Mouse (Mus musculus): ENCODE data around the gene Gtf2a2. TPM values are rescaled to one million over a fixed set of nuclear protein-coding genes. Genes with fewer than 3 reads are reported as not detected.

Gtf2a2 gene
- 10 to 100 TPM; 63.3 to 65.0 TPM for total RNA-seq (2021)
- long read RNA-seq, experiment 1, transcript Gtf2a2-202 (5 exons, 893 nt) = major isoform, 9 of 12 reads
- long read RNA-seq, experiment 1, partial matches to known transcripts = 0 of 12 reads
- long read RNA-seq, experiment 1, other reads (novel, unspliced or antisense) = 2 of 12 reads
- long read RNA-seq, experiment 2, transcript Gtf2a2-202 (5 exons, 893 nt) = major isoform, 34 of 49 reads
- long read RNA-seq, experiment 2, transcript Gtf2a2-204 (4 exons, 622 nt) = minor isoform, 8 of 49 reads
- long read RNA-seq, experiment 2, partial matches to known transcripts = 0 of 49 reads
- long read RNA-seq, experiment 2, other reads (novel, unspliced or antisense) = 7 of 49 reads

DNA sequence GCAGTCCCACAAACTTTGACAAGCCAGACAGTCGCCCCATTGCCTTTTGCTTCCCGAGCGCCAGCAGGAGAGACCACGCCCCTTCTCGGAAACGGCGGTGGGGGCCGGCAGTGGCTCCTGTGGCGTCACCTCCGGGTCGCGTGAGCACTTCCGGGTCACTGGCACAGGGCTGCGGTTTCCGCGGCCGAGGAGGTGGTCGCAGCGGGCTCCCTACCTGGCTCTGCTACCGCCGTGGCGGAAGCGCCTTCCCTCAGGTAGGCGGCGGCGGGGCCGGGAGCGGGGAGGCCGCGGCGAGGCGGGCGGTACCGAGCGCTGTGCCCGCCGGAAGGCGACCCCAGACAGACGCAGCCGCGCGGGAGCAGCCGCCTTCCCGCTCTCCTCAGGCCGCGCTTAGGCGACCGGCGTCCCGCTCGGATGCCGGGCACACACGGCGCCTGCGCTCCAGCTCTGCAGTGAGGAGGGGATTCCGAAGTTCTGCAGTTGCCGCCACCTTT is at the start of gene Gtf2a2:
Gtf2a2 (plus strand) TSS at position 143 of the 494 bp plus-strand sequence.
- DNase-seq (ENCODE audit: low spot score in 2 of 2) = peak; percentile 91 to 92

DNA sequence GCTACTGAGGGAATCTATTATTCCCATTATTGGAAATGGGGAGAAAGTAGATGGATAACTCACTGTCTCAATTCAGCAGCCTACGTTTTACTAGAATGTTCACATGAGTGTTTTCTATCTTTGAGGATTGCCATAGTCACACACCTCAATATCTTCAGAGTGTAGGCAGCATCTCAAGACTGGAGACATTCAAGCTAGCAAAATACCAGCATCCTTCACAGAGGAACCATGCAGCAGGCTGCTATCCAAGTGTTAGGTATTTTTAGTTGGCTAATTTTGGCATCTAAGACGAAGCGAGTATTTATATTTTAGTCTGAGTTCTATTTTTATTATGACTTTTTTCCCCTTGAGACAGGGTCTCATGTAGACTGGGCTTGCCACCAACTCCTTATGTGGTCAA is 48.0 kb upstream of the Gtf2a2 start:
- DNase-seq (ENCODE audit: low spot score in 2 of 2) = no peak

- no peak for DNase-seq (ENCODE audit: low spot score in 2 of 2)
These were observed 26.8 kb upstream of the Gtf2a2 start for GRCm38 (mm10) chr9:69985526-69985925.

DNA sequence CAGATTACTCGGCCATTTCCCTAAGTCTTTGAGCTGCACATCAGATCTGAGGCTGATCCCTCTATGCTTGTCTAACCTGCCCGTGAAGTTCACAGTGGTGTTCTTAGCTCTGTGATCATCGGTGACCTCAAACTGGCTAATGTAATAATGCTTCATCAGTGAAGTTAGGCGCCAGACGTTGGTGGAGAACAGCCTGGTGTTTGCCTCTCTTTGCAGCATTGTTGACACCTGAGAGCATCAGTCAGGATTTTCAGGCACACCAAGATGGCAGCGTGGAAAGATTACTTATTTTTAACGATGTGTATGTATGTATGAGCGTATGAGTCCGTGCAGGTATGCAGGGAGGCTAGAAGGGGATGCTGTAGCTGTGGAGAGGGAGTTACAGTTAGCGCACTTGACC is 26.3 kb upstream of the Gtf2a2 start:
- no peak for DNase-seq (ENCODE audit: low spot score in 2 of 2)

DNA sequence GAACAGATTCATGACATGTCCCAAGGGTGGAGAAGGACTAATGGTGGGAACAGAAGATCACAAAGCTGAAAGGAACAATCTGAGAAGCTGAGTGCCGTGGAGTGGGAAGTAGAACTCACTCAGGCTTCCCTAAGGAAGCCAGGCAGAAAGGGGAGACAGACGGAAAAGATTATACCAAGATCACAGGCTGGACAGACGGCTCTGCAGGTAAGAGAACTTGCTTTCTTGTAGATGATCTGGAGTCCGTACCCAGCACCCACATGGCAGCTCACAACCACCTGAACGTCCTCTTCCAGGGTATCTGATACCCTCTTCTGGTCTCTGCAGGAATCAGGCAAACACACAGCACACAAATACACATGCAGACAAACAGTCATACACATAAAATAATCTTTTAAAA is 25.8 kb upstream of the Gtf2a2 start:
- DNase-seq (ENCODE audit: low spot score in 2 of 2) = no peak

GRCm38 (mm10) chr9:69987579-69987978 is 24.8 kb upstream of the Gtf2a2 start:
- DNase-seq (ENCODE audit: low spot score in 2 of 2) = peak; percentile 66 to 75

DNA sequence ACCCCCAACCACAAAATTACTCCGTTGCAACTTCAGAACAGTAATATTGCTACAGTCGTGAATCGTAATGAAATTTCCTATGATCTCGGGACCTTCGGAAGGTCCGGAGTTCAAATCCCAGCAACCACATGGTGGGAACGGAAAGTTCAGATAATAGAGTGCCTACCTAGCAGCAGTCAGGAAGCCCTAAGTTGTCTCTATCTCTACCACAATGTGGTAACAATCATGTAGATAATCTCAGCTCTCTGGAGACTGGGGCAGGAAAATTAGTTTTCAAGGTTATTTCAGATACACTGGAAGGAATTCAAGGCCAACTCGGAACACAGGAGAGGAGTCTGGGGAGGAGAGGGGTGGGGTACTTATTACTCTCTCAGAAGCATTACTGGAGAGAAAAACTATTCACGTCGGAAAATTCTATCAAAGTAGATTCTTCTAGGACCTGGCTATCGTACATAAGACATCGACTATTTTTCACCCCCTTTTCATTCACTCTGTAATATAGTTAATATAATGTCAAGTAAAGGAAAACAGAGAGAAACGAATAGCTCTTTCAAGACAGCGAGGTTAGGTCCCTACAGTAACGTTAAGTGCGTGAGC is 23.5 kb upstream of the Gtf2a2 start:
- no peak for DNase-seq (ENCODE audit: low spot score in 2 of 2)

GRCm38 (mm10) chr9:69989303-69990121 is 22.8 kb upstream of the Gtf2a2 start, which contains the start of gene Bnip2:
Gene Bnip2 (plus strand): TSS chr9:69989466.
- peak; percentile 88 to 94 for DNase-seq (ENCODE audit: low spot score in 2 of 2)

DNA sequence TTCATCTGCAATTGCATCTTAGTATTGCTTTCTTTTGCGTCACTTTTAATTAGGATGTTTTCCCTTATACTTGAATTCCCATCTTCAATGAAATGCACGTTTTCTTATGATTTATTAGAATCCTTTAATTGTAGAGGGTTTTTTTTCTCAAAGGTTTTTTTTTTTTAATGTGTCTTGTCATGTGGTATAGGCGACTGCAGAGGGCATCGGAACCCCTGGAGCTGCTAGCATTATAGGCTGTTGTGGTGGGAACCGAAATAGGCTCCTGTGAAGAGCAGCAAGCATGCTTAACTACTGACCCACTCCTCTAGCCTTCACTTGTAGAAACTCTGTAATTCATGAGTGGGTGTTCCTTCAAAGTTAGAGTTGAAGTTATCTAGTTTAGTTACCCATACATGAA is 22.0 kb upstream of the Gtf2a2 start:
- DNase-seq (ENCODE audit: low spot score in 2 of 2) = no peak

- DNase-seq (ENCODE audit: low spot score in 2 of 2) = no peak
These were observed 19.5 kb upstream of the Gtf2a2 start for GRCm38 (mm10) chr9:69992841-69993277.

DNA sequence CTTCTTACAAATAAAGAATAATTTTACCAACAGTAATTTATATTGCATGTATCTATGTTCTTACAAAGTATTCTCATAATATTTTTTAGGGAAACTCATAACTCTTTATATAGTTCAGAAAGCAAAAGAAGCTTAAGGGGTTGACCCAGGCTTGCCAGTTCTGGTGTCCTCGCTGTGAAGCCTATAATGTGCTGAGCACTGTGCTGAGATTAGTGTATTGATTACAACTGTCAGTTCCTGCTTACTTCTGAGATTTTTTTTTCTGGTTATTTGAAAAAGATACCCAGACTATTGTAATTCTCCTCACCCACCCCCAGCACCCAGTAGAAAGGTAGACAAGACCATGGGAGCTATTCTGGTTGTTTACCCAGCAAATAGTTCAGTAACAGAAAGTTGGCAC is 18.9 kb upstream of the Gtf2a2 start:
- no peak for DNase-seq (ENCODE audit: low spot score in 2 of 2)

DNA sequence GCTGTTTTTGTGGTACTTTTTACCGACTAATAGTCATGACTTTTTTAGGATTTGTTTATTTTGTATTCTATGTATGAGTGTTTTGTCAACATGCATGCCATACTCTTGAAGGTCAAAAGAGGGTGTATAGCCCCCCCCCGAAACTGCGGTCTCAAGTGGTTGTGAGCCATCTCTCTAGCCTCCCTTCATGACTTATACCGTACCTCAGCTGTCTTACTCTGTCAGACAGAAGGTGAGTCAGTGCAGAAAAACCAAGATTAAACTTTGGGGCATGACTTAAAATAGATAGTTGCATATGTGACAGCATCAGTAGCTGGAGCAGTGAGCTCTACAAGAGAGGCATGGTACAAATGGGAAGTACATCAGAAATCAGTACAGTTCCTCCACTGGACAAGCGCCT is 17.8 kb upstream of the Gtf2a2 start:
- DNase-seq (ENCODE audit: low spot score in 2 of 2) = no peak

DNA sequence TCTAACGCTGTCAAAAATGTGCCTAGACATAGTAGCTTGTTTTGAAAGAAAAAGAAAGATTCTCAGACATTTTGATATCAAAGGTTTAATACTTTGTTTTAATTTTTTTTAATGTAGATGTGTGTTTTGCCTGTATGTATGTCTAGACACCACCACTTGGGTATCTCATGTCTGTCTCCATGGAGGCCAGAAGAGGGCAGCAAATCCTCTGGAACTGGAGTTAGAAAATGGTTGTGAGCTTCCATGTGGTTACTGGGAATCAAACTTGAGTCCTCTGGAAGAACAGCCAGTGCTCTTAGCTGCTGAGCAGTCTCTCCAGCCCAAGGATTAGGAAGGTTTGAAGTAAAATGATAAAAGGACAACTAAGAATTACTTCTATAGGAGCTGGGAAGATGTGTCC is 13.0 kb upstream of the Gtf2a2 start:
- DNase-seq (ENCODE audit: low spot score in 2 of 2) = no peak

GRCm38 (mm10) chr9:70003516-70003915 is 8.8 kb upstream of the Gtf2a2 start:
- DNase-seq (ENCODE audit: low spot score in 2 of 2) = no peak

DNA sequence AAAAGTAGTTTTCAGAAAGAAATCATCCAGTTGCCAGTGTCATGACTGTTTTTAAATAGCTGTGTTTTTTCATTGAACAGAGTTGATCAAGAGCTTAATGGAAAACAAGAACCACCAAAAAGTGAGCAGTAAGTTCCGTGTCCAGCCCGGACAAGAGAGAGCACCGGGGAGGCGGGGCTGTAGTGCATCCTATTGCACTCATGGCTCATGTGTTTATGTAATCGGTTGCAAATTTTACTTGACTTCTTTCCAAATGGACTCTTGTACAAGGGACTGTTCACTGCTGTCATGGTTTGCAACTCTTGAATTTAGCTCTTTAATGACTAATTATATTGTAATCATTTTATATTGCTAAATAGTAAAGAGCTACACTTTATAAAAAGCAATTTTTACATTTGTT is 5.4 kb upstream of the Gtf2a2 start:
- no peak for DNase-seq (ENCODE audit: low spot score in 2 of 2)

DNA sequence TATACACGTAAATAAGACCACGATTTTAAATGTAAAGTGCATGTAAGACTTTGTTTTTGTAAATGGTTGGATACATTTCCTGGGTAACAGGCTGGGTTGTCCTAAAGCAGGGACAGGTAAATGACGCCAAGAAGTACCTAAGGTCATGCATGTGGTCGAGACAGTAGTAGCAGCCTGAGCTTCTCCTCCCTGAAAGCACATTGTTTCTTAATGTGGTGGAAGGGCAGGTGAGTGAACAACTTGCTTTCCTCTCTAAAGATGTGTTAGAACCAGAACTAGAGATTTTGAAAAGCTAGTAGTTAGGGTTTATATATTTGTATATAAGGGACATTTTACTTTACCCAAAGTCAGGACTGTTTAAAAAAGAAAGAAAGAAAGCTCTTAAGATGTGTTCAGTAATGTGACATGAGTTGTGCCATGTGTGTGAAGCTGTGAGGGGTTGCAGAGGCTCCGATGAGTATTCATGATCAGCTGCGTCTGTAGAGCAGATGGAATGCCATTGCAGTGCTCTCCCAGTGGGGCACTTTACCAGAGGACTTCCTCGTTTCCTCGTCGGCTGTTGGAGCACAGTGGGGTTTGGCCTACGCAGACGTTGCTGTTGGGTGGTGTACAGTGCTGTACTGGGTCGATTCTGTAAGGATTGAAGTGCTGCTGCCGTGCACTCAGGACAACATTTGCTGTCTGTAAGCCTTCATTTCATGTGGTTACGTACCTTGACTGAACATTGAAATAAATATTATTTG is 4.7 kb upstream of the Gtf2a2 start:
- DNase-seq (ENCODE audit: low spot score in 2 of 2) = no peak

GRCm38 (mm10) chr9:70009754-70010304 is 2.5 kb upstream of the Gtf2a2 start:
- DNase-seq (ENCODE audit: low spot score in 2 of 2) = no peak

- no peak for DNase-seq (ENCODE audit: low spot score in 2 of 2)
These were observed 1.4 kb upstream of the Gtf2a2 start for GRCm38 (mm10) chr9:70010781-70011473.

- peak in 1 of 2 experiments; percentile 12 for DNase-seq (ENCODE audit: low spot score in 2 of 2)
These were observed 578 bp upstream of the Gtf2a2 start for GRCm38 (mm10) chr9:70011537-70012407.

Data from layer of hippocampus, postnatal 14 days (tissue).